Mouse (Mus musculus) midbrain, postnatal 0 days (tissue): ENCODE data around the gene H2afy2. TPM values are rescaled to one million over a fixed set of nuclear protein-coding genes. Genes with fewer than 3 reads are reported as not detected.

ENCODE experiments used
- ATAC-seq: fragments of 200-750 bp; cut with Nextera tagmentation; 2 replicates; pipeline ENCODE4 v1.8.0; 2017; ENCODE audit warnings: moderate number of reproducible peaks, mild to moderate bottlenecking, moderate TSS enrichment, moderate library complexity; ENCODE audit not compliant: low FRiP score
- DNase-seq: peaks from one replicate; pipeline ENCODE4 v3.0.0-alpha.2; 2015; ENCODE audit warnings: low spot score
- H3K27ac ChIP-seq: fragments of 300-500 bp; sonication (generic); 2 replicates; pipeline ENCODE4 v1.5.1; 2014; ENCODE audit warnings: low read depth, mild to moderate bottlenecking, low read length, mixed read lengths
- H3K27me3 ChIP-seq: fragments of 300-500 bp; sonication (generic); 2 replicates; pipeline ENCODE4 v1.6.1; 2014; ENCODE audit warnings: low read length, control low read depth, mixed read lengths; ENCODE audit not compliant: insufficient read depth
- H3K36me3 ChIP-seq: fragments of 300-500 bp; sonication (generic); 2 replicates; pipeline ENCODE4 v1.6.1; 2014; ENCODE audit warnings: low read length, control low read depth, mixed read lengths; ENCODE audit not compliant: insufficient read depth
- H3K4me1 ChIP-seq: fragments of 300-500 bp; sonication (generic); 2 replicates; pipeline ENCODE4 v1.6.1; 2014; ENCODE audit warnings: mild to moderate bottlenecking, control low read depth, antibody characterized with exemption, low read length, mixed read lengths; ENCODE audit not compliant: insufficient read depth
- H3K4me2 ChIP-seq: fragments of 300-500 bp; sonication (generic); 2 replicates; pipeline ENCODE4 v1.6.1; 2014; ENCODE audit warnings: low read depth, mild to moderate bottlenecking, low read length, mixed read lengths; ENCODE audit not compliant: poor library complexity, severe bottlenecking
- H3K4me3 ChIP-seq: fragments of 300-500 bp; sonication (generic); 2 replicates; pipeline ENCODE4 v1.5.1; 2014; ENCODE audit warnings: low read depth, mild to moderate bottlenecking, low read length, moderate library complexity
- H3K9ac ChIP-seq: fragments of 300-500 bp; sonication (generic); replicated peaks from 2 replicates; pipeline ENCODE4 v1.6.1; 2014; ENCODE audit warnings: mild to moderate bottlenecking, low read length, moderate library complexity, mixed read lengths; ENCODE audit not compliant: poor library complexity, severe bottlenecking
- H3K9me3 ChIP-seq: fragments of 300-500 bp; sonication (generic); 2 replicates; pipeline ENCODE4 v1.6.1; 2016; ENCODE audit warnings: low read length, control low read depth
- CTCF ChIP-seq: IDR thresholded peaks from 2 replicates; pipeline ENCODE4 v1.5.1; 2016; ENCODE audit warnings: antibody characterized with exemption, mild to moderate bottlenecking
- WGBS: fragments of 180-500 bp; shearing (Covaris S2); extraction: QIAGEN DNeasy Blood & Tissue Kit; methylation state at CpG from one replicate; pipeline ENCODE4 v1.1.7; 2014; 5-methylcytosine and 5-hydroxymethylcytosine counted together
- polyA plus RNA-seq: library from polyadenylated mRNA; unstranded; fragments of >200 nt; fragmentation: Nextera tagmentation; extraction: Ambion mirVana; gene quantifications from 2 replicates; pipeline ENCODE4 v1.2.1, GENCODE M21; 2015
- total RNA-seq: library from RNA; depleted of rRNA; stranded (reverse); fragments of >200 nt; gene quantifications from 2 replicates; pipeline ENCODE4 v1.2.3, GENCODE M21; 2014

Gene H2afy2
- total and polyA plus RNA-seq, 2 experiments from 2014 or later: 123 to 206 TPM

- Histone ChIP-seq H3K27me3 (no peaks in the 10 kb centered on the region), H3K4me2 (no peak overlapping the region), H3K4me1 (no peaks in the 10 kb centered on the region), H3K4me3 (no peak overlapping the region), H3K36me3 (peaks cover 16% of the 10 kb centered on the region), H3K9ac (no peak overlapping the region), H3K27ac (no peak overlapping the region), H3K9me3 (no peaks in the 10 kb centered on the region)
- 37% methylated on average over 3 of the region's 3 CpGs for WGBS
- ATAC-seq (no peak), DNase-seq (no peak)
- peak; percentile 80 for TF ChIP-seq CTCF
Observed at GRCm38 (mm10) chr10:61734377-61734776, 49.6 kb downstream of the H2afy2 start.

DNA sequence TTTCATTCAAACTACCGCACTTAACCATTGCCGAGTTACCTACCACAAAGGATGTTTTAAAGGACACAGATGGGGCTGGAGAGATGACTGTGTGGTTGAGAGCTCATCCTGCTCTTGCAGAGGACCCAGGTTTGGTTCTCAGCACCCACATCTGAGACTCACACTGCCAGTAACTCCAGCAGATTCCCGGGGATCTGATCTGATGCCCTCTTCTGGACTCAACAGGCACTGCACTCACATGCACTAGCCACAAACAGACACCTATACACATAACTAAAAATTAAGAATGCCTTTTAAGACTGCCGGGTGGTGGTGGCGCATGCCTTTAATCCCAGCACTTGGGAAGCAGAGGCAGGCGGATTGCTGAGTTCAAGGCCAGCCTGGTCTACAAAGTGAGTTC, 53.8 kb downstream of the H2afy2 start:
- no peak overlapping the region for H3K27ac ChIP-seq
- DNase-seq: no peak
- ATAC-seq: no peak
- H3K27me3 ChIP-seq: no peaks in the 10 kb centered on the region
- no peak for TF ChIP-seq CTCF
- WGBS: 97% methylated on average over 6 of the region's 6 CpGs
- H3K9me3 ChIP-seq: no peaks in the 10 kb centered on the region
- H3K4me3 ChIP-seq: no peak overlapping the region
- no peak overlapping the region for H3K9ac ChIP-seq
- no peaks in the 10 kb centered on the region for H3K4me1 ChIP-seq
- H3K36me3 ChIP-seq: peaks cover 3% of the 10 kb centered on the region; the same call in 1 of the 2 replicates
- H3K4me2 ChIP-seq: no peak overlapping the region

DNA sequence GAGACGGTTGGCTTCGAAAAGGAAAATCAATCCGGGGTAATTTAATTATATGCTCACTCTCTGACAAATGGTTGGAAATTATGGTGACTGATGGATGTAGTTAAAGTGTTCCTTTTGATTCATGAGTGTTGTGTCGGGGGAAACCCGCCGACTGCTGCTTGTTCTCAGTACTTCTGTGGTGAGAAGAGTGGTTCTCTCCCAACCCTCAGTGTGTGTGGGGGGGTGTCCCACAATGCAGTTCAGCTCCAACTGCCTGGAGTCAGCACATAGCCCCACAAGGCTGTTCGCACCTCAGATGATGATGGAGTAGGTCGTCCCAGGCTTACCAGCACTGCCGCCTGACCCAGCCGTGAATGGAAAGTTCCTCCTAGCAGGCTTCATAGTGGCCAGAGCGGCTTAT, 54.8 kb downstream of the H2afy2 start:
- no peak for DNase-seq
- H3K9ac ChIP-seq: no peak overlapping the region
- TF ChIP-seq CTCF: no peak
- no peak overlapping the region for H3K4me3 ChIP-seq
- peaks cover 3% of the 10 kb centered on the region; the same call in 1 of the 2 replicates for H3K36me3 ChIP-seq
- WGBS: 88% methylated on average over 11 of the region's 11 CpGs
- H3K9me3 ChIP-seq: no peaks in the 10 kb centered on the region
- H3K4me2 ChIP-seq: no peak overlapping the region
- ATAC-seq: no peak
- no peak overlapping the region for H3K27ac ChIP-seq
- no peaks in the 10 kb centered on the region for H3K27me3 ChIP-seq
- H3K4me1 ChIP-seq: no peaks in the 10 kb centered on the region

DNA sequence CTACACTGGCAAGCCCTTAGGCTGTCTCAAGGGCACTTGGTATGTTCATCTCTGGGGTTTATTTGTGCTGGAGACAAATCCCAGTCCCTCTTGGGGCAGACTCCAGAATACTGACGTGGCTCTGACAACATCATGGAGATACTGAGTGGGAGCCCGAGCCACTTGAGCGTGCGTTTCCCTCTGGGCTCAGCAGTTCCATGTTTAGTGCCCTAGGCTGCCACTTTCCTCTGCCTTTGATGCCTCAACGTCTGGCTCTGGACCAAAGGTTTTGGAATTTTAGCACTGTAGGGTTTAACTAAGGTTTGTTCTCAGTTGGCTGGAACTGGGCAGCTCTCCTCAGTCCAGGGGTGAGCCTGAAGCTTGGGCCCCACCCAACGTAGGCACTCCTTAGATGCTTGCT, 60.7 kb downstream of the H2afy2 start:
- no peak overlapping the region for H3K4me2 ChIP-seq
- no peak overlapping the region for H3K9ac ChIP-seq
- H3K4me3 ChIP-seq: no peak overlapping the region
- ATAC-seq (no peak), DNase-seq (no peak)
- H3K9me3 ChIP-seq: no peaks in the 10 kb centered on the region
- H3K36me3 ChIP-seq: no peaks in the 10 kb centered on the region
- no peaks in the 10 kb centered on the region for H3K4me1 ChIP-seq
- no peak for TF ChIP-seq CTCF
- 73% methylated on average over 6 of the region's 6 CpGs for whole genome bisulfite sequencing
- no peak overlapping the region for H3K27ac ChIP-seq
- no peaks in the 10 kb centered on the region for H3K27me3 ChIP-seq

- H3K27me3 ChIP-seq: no peaks in the 10 kb centered on the region
- H3K9ac ChIP-seq: no peak overlapping the region
- H3K4me1 ChIP-seq: no peaks in the 10 kb centered on the region
- ATAC-seq: no peak
- no peak overlapping the region for H3K4me3 ChIP-seq
- WGBS: 89% methylated on average over 3 of the region's 3 CpGs
- TF ChIP-seq CTCF: no peak
- H3K9me3 ChIP-seq: no peaks in the 10 kb centered on the region
- no peak overlapping the region for H3K4me2 ChIP-seq
- DNase-seq: no peak
- H3K27ac ChIP-seq: no peak overlapping the region
- no peaks in the 10 kb centered on the region for H3K36me3 ChIP-seq
Observed at GRCm38 (mm10) chr10:61722215-61722614, 61.7 kb downstream of the H2afy2 start.

GRCm38 (mm10) chr10:61720331-61720730, 63.6 kb downstream of the H2afy2 start:
- no peak for ATAC-seq
- 92% methylated on average over 7 of the region's 7 CpGs for WGBS
- Histone ChIP-seq H3K4me3 (no peak overlapping the region), H3K36me3 (no peaks in the 10 kb centered on the region), H3K4me2 (no peak overlapping the region), H3K27ac (no peak overlapping the region), H3K9me3 (no peaks in the 10 kb centered on the region), H3K27me3 (no peaks in the 10 kb centered on the region), H3K9ac (no peak overlapping the region), H3K4me1 (no peaks in the 10 kb centered on the region)
- no peak for DNase-seq
- no peak for TF ChIP-seq CTCF
